Mouse (Mus musculus): ENCODE data around the gene Zfp882. TPM values are rescaled to one million over a fixed set of nuclear protein-coding genes. Genes with fewer than 3 reads are reported as not detected.
"Not testable (repeated sequence)": the region's sequence is repeated elsewhere in the genome, so short reads cannot be mapped to it uniquely, and the experiment has no call there.

The Zfp882 gene
- polyA plus RNA-seq, 1 experiment from 2014 or later = 9.7 TPM

GRCm38 (mm10) chr8:71912286-71912685 is 3.9 kb downstream of the Zfp882 start:
- no peaks in the 10 kb centered on the region for H3K27me3 ChIP-seq (ENCODE audit: control insufficient read depth, insufficient read depth, low read length)
- no peaks in the 10 kb centered on the region for H3K4me1 ChIP-seq (replicated peaks; ENCODE audit: control insufficient read depth, insufficient read depth, low read length)
- H3K9ac ChIP-seq (ENCODE audit: low read length) = no peak overlapping the region
- H3K27ac ChIP-seq (ENCODE audit: low read depth, low read length) = no peak overlapping the region
- 85% methylated on average over 2 of the region's 2 CpGs for WGBS
- no peak for DNase-seq (ENCODE audit: low spot score)
- no peak overlapping the region for H3K4me3 ChIP-seq (ENCODE audit: low read depth, low read length)
- H3K36me3 ChIP-seq (ENCODE audit: control insufficient read depth, insufficient read depth, low read length) = peaks cover 8% of the 10 kb centered on the region; the same call in 1 of the 2 replicates
- no peak overlapping the region for H3K4me2 ChIP-seq (ENCODE audit: low read depth, low read length, severe bottlenecking)
- H3K9me3 ChIP-seq (ENCODE audit: control insufficient read depth, low read length) = no peaks in the 10 kb centered on the region
- no peak for ATAC-seq (replicated peaks; ENCODE audit: low FRiP score)

DNA sequence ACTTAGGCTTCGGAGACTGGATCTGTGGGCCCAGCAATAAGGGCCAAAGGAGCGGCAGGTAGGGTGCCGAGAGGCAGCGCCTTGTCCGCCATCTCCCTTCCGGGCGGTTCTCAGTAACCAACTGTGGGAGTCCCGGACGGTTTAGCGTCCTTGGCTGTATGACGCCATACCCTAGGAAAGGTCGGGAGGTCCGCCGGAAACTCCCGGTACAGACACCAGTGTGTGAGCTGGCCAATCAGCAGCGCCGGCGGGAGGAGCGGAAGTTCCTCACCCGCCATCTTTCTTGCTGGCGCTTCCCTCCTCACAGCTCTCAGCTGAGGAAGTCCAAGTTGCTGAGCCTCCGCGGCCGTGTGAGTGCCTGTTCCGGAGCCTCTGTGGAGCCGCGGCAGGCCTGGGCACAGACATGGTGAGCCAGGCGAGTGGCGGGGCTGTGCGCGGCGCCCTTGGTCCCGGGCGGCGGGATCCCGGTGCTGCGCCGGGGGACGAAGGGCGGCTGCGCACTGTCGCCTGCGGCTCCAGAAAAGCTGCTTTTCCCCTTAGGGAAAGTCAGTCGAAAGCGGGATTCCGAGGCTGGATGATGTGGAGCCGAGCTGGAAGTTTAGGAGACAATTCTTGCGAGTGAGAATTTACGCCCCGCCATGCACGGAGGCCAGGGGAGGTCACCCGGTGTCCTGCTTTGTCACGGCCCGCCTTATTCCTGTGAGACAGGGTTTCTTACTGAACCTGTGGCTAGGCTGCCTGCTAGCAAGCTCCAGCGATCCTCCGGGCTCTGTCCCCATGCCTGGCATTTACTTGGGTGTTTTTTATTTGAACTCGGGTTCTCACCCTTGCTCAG is 14.4 kb downstream of the Zfp882 start:
- WGBS = under 1% methylated on average over 57 of the region's 57 CpGs
- no peaks in the 10 kb centered on the region for H3K27me3 ChIP-seq (ENCODE audit: control insufficient read depth, insufficient read depth, low read length)

GRCm38 (mm10) chr8:71925791-71926190 is 17.4 kb downstream of the Zfp882 start:
- H3K27ac ChIP-seq (ENCODE audit: low read depth, low read length) = no peak overlapping the region
- DNase-seq (ENCODE audit: low spot score) (no peak), ATAC-seq (replicated peaks; ENCODE audit: low FRiP score) (no peak)
- no peak overlapping the region for H3K4me2 ChIP-seq (ENCODE audit: low read depth, low read length, severe bottlenecking)
- H3K9ac ChIP-seq (ENCODE audit: low read length) = no peak overlapping the region
- no peaks in the 10 kb centered on the region for H3K27me3 ChIP-seq (ENCODE audit: control insufficient read depth, insufficient read depth, low read length)
- H3K36me3 ChIP-seq (ENCODE audit: control insufficient read depth, insufficient read depth, low read length) = peaks cover 19% of the 10 kb centered on the region
- no peaks in the 10 kb centered on the region; the same call in 1 of the 2 replicates for H3K4me1 ChIP-seq (replicated peaks; ENCODE audit: control insufficient read depth, insufficient read depth, low read length)
- H3K4me3 ChIP-seq (ENCODE audit: low read depth, low read length) = no peak overlapping the region
- H3K9me3 ChIP-seq (ENCODE audit: control insufficient read depth, low read length) = no peaks in the 10 kb centered on the region
- WGBS = 95% methylated on average over 5 of the region's 5 CpGs

More for the DNA sequence above, 14.4 kb downstream of the Zfp882 start:
- Histone ChIP-seq H3K9ac (ENCODE audit: low read length) (peak overlapping the region; percentile 90), H3K36me3 (ENCODE audit: control insufficient read depth, insufficient read depth, low read length) (no peaks in the 10 kb centered on the region), H3K4me3 (ENCODE audit: low read depth, low read length) (peak overlapping the region; percentile 70), H3K4me1 (replicated peaks; ENCODE audit: control insufficient read depth, insufficient read depth, low read length) (no peaks in the 10 kb centered on the region; the same call in 1 of the 2 replicates), H3K27ac (ENCODE audit: low read depth, low read length) (peak overlapping the region; percentile 97), H3K4me2 (ENCODE audit: low read depth, low read length, severe bottlenecking) (peak overlapping the region; percentile 70), H3K9me3 (ENCODE audit: control insufficient read depth, low read length) (no peaks in the 10 kb centered on the region)
- peak; percentile 94 for DNase-seq (ENCODE audit: low spot score)
- ATAC-seq (replicated peaks; ENCODE audit: low FRiP score) = peak; percentile 100

DNA sequence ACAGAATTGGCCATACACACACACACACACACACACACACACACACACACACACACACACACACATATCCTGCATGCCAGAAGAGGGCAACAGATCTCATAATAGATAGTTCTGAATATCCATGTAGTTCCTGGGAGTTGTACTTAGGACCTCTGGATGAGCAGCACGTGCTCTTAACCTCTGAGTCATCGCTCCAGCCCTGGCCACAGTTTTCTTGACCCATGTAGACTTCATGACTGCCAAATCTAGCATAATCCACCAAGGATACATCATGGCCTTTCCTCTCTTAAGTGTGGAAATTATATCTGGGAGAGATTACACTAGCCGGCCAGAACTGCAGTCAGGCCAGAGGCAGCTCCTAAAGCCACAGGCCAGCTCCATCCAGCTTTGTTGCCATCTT is 18.1 kb downstream of the Zfp882 start:
- no peak for ATAC-seq (replicated peaks; ENCODE audit: low FRiP score)
- H3K4me1 ChIP-seq (replicated peaks; ENCODE audit: control insufficient read depth, insufficient read depth, low read length) = no peaks in the 10 kb centered on the region; the same call in 1 of the 2 replicates
- H3K9ac ChIP-seq (ENCODE audit: low read length) = no peak overlapping the region
- H3K27ac ChIP-seq (ENCODE audit: low read depth, low read length) = no peak overlapping the region
- no peaks in the 10 kb centered on the region for H3K27me3 ChIP-seq (ENCODE audit: control insufficient read depth, insufficient read depth, low read length)
- DNase-seq (ENCODE audit: low spot score) = no peak
- no peak overlapping the region for H3K4me3 ChIP-seq (ENCODE audit: low read depth, low read length)
- 94% methylated on average over 3 of the region's 3 CpGs for WGBS
- peaks cover 20% of the 10 kb centered on the region for H3K36me3 ChIP-seq (ENCODE audit: control insufficient read depth, insufficient read depth, low read length)
- H3K4me2 ChIP-seq (ENCODE audit: low read depth, low read length, severe bottlenecking) = no peak overlapping the region
- no peaks in the 10 kb centered on the region for H3K9me3 ChIP-seq (ENCODE audit: control insufficient read depth, low read length)

- Histone ChIP-seq H3K9me3 (ENCODE audit: control insufficient read depth, low read length) (no peaks in the 10 kb centered on the region), H3K4me3 (ENCODE audit: low read depth, low read length) (no peak overlapping the region), H3K4me1 (replicated peaks; ENCODE audit: control insufficient read depth, insufficient read depth, low read length) (no peaks in the 10 kb centered on the region; the same call in 1 of the 2 replicates), H3K9ac (ENCODE audit: low read length) (no peak overlapping the region), H3K27ac (ENCODE audit: low read depth, low read length) (no peak overlapping the region), H3K36me3 (ENCODE audit: control insufficient read depth, insufficient read depth, low read length) (peaks cover 21% of the 10 kb centered on the region), H3K4me2 (ENCODE audit: low read depth, low read length, severe bottlenecking) (no peak overlapping the region), H3K27me3 (ENCODE audit: control insufficient read depth, insufficient read depth, low read length) (no peaks in the 10 kb centered on the region)
- ATAC-seq (replicated peaks; ENCODE audit: low FRiP score) (no peak), DNase-seq (ENCODE audit: low spot score) (no peak)
Observed at GRCm38 (mm10) chr8:71927779-71928178, 19.4 kb downstream of the Zfp882 start.

DNA sequence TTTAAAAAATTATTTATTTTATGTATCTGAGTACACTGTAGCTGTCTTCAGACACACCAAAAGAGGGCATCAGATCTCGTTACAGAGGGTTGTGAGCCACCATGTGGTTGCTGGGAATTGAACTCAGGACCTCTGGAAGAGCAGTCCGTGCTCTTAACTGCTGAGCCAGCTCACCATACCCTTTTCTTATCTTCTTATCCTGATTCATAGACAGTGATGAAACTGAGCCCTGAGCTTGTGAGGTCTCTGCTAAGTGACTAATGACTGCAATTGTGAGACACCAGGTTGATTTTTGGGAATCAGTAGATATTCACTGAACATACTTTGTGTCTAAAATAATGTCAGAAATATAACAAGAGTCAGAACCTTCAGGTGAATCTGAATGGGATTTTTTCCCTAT is 29.6 kb downstream of the Zfp882 start:
- not testable (repeated sequence) for ATAC-seq (replicated peaks; ENCODE audit: low FRiP score); H3K4me1 ChIP-seq (replicated peaks; ENCODE audit: control insufficient read depth, insufficient read depth, low read length); DNase-seq (ENCODE audit: low spot score); H3K27me3 ChIP-seq (ENCODE audit: control insufficient read depth, insufficient read depth, low read length); H3K4me3 ChIP-seq (ENCODE audit: low read depth, low read length); H3K36me3 ChIP-seq (ENCODE audit: control insufficient read depth, insufficient read depth, low read length); H3K9ac ChIP-seq (ENCODE audit: low read length); H3K4me2 ChIP-seq (ENCODE audit: low read depth, low read length, severe bottlenecking); H3K9me3 ChIP-seq (ENCODE audit: control insufficient read depth, low read length); H3K27ac ChIP-seq (ENCODE audit: low read depth, low read length)
- 87% methylated on average over 2 of the region's 2 CpGs for WGBS

- Histone ChIP-seq H3K9ac (ENCODE audit: low read length) (no peak overlapping the region), H3K27ac (ENCODE audit: low read depth, low read length) (no peak overlapping the region), H3K9me3 (ENCODE audit: control insufficient read depth, low read length) (no peaks in the 10 kb centered on the region), H3K4me2 (ENCODE audit: low read depth, low read length, severe bottlenecking) (no peak overlapping the region), H3K4me3 (ENCODE audit: low read depth, low read length) (no peak overlapping the region), H3K27me3 (ENCODE audit: control insufficient read depth, insufficient read depth, low read length) (no peaks in the 10 kb centered on the region; the same call in 1 of the 2 replicates), H3K36me3 (ENCODE audit: control insufficient read depth, insufficient read depth, low read length) (no peaks in the 10 kb centered on the region), H3K4me1 (replicated peaks; ENCODE audit: control insufficient read depth, insufficient read depth, low read length) (no peaks in the 10 kb centered on the region)
- DNase-seq (ENCODE audit: low spot score) = no peak
- WGBS = 74% methylated on average over 2 of the region's 2 CpGs
- ATAC-seq (replicated peaks; ENCODE audit: low FRiP score) = no peak
Observed at GRCm38 (mm10) chr8:71940293-71941208, 32.1 kb downstream of the Zfp882 start.

DNA sequence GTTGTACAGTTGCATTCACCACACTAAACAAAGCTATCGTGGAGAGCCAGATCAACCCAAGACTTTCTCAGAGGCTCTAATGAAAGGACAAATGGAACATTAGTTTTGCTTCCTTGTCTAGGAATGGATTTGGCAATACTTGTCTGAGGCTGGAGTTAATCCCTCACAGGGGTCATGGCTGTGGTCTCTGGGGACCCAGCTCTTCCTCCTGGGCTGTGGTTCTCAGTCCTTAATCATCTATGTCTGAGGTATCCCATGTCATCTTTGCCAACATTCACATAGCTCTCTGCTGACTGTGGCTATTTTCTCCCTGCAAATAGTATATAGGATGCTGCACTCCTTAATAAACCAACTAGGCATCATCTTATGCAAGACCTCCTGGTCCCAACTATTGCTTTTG is 33.4 kb downstream of the Zfp882 start:
- H3K9ac ChIP-seq (ENCODE audit: low read length) = no peak overlapping the region
- WGBS = 72% methylated on average over 1 of the region's 1 CpGs
- H3K4me2 ChIP-seq (ENCODE audit: low read depth, low read length, severe bottlenecking) = no peak overlapping the region
- no peaks in the 10 kb centered on the region for H3K4me1 ChIP-seq (replicated peaks; ENCODE audit: control insufficient read depth, insufficient read depth, low read length)
- ATAC-seq (replicated peaks; ENCODE audit: low FRiP score) (no peak), DNase-seq (ENCODE audit: low spot score) (no peak)
- no peaks in the 10 kb centered on the region for H3K9me3 ChIP-seq (ENCODE audit: control insufficient read depth, low read length)
- no peaks in the 10 kb centered on the region; the same call in 1 of the 2 replicates for H3K27me3 ChIP-seq (ENCODE audit: control insufficient read depth, insufficient read depth, low read length)
- no peak overlapping the region for H3K4me3 ChIP-seq (ENCODE audit: low read depth, low read length)
- no peak overlapping the region for H3K27ac ChIP-seq (ENCODE audit: low read depth, low read length)
- no peaks in the 10 kb centered on the region for H3K36me3 ChIP-seq (ENCODE audit: control insufficient read depth, insufficient read depth, low read length)

Data from forebrain, embryonic 11.5 days (tissue).